In the genomic region with DNA sequence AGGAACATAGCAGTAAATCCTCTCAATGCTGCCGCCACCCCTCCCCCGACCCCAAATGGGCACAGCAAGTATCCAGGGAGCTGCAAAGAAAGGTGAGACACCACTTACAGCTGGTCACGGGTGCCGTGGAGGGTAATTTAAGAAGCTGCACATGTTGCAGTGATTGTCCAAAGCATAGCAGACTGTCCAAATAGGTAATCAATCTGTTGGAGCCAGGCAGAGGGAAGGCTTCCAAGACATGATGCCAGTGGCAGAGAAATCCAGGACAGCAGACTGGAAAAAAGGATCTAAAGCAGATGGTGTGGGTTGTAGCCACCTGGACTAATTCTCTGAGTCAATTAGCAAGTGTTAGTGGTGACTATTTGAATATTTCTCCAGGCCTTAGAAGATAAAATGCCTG, we compare ENCODE assay signal across 11 mouse cellular contexts.
DNase-seq lines count a peak whose midpoint lies in the region; ATAC-seq lines count a peak whose summit lies in the region.
"Had no signal": no experiment of that assay in that cellular context is flagged by ENCODE, and none has a peak within 500 bp of the region (broad histone marks: within the 10 kb centered on the region; RNA-seq: fewer than 3 reads in every experiment).

No protein-coding gene starts in this region.

- no peak overlapping the region for H3K4me3 ChIP-seq in embryonic facial prominence, embryonic 11.5 days (ENCODE audit: low read depth, low read length)
- no peak overlapping the region for H3K4me3 ChIP-seq in kidney, embryonic 15.5 days (replicated peaks)
- H3K4me3 ChIP-seq: intestine, embryonic 15.5 days; limb, embryonic 13.5 days had no signal

- H3K36me3 ChIP-seq in embryonic facial prominence, embryonic 11.5 days (replicated peaks; ENCODE audit: control insufficient read depth, insufficient read depth, low read depth, low read length) = no peaks in the 10 kb centered on the region
- H3K36me3 ChIP-seq in kidney, embryonic 15.5 days = no peaks in the 10 kb centered on the region
- H3K36me3 ChIP-seq: intestine, embryonic 15.5 days; limb, embryonic 13.5 days had no signal

- H3K4me1 ChIP-seq in embryonic facial prominence, embryonic 11.5 days (ENCODE audit: control insufficient read depth, insufficient read depth, low read length) = no peaks in the 10 kb centered on the region
- H3K4me1 ChIP-seq in kidney, embryonic 15.5 days = no peaks in the 10 kb centered on the region
- H3K4me1 ChIP-seq: intestine, embryonic 15.5 days; limb, embryonic 13.5 days had no signal

- no peak for DNase-seq in frontal cortex, postnatal 14 days (ENCODE audit: low spot score in 2 of 2)
- peak; percentile 6 for DNase-seq in embryonic facial prominence, embryonic 11.5 days (ENCODE audit: low spot score)
- peak; percentile 20 to 21 for DNase-seq in layer of hippocampus, postnatal 36 days
- DNase-seq in spleen, adult 12 weeks (ENCODE audit: low spot score) = no peak
- no peak for DNase-seq in heart, postnatal 4 days

- no peak overlapping the region for H3K27ac ChIP-seq in embryonic facial prominence, embryonic 11.5 days (replicated peaks; ENCODE audit: low read depth, low read length)
- no peak overlapping the region for H3K27ac ChIP-seq in kidney, embryonic 15.5 days
- H3K27ac ChIP-seq: intestine, embryonic 15.5 days; limb, embryonic 13.5 days; macrophage had no signal

- H3K9me3 ChIP-seq in embryonic facial prominence, embryonic 11.5 days (replicated peaks; ENCODE audit: control insufficient read depth, low read length) = no peaks in the 10 kb centered on the region
- no peaks in the 10 kb centered on the region for H3K9me3 ChIP-seq in kidney, embryonic 15.5 days (replicated peaks)
- H3K9me3 ChIP-seq: intestine, embryonic 15.5 days; limb, embryonic 13.5 days had no signal

- H3K4me2 ChIP-seq in embryonic facial prominence, embryonic 11.5 days (ENCODE audit: low read depth, low read length) = no peak overlapping the region
- H3K4me2 ChIP-seq in kidney, embryonic 15.5 days = no peak overlapping the region
- H3K4me2 ChIP-seq: intestine, embryonic 15.5 days; limb, embryonic 13.5 days had no signal

- ATAC-seq in frontal cortex, adult (ENCODE audit: low TSS enrichment) = peak; percentile 47; the same call in 1 of the 2 replicates
- ATAC-seq in cerebellum, adult (ENCODE audit: insufficient number of reproducible peaks, low FRiP score, low TSS enrichment) = peak; percentile 97
- ATAC-seq in embryonic facial prominence, embryonic 11.5 days (replicated peaks; ENCODE audit: insufficient number of reproducible peaks, low FRiP score, low TSS enrichment, low read depth) = no peak
- ATAC-seq in kidney, embryonic 15.5 days (replicated peaks; ENCODE audit: low FRiP score) = no peak
- ATAC-seq: intestine, embryonic 15.5 days had no signal

- 46% methylated on average over 4 of the region's 4 CpGs for WGBS in embryonic facial prominence, embryonic 11.5 days
- WGBS in kidney, embryonic 15.5 days = 28% methylated on average over 4 of the region's 4 CpGs

- no peak overlapping the region for H3K9ac ChIP-seq in embryonic facial prominence, embryonic 11.5 days (replicated peaks; ENCODE audit: low read length)
- H3K9ac ChIP-seq in kidney, embryonic 15.5 days = no peak overlapping the region
- H3K9ac ChIP-seq: intestine, embryonic 15.5 days; limb, embryonic 13.5 days had no signal

- H3K27me3 ChIP-seq in embryonic facial prominence, embryonic 11.5 days (ENCODE audit: control insufficient read depth, insufficient read depth, low read length) = no peaks in the 10 kb centered on the region
- H3K27me3 ChIP-seq in kidney, embryonic 15.5 days = no peaks in the 10 kb centered on the region
- H3K27me3 ChIP-seq: intestine, embryonic 15.5 days; limb, embryonic 13.5 days had no signal

Comparison
In these comparisons a context has a peak if more than half of its experiments do, and no peak if none do; other contexts are left out.
1. ATAC-seq: peak in frontal cortex, adult (single experiment) and cerebellum, adult (single experiment); none in embryonic facial prominence, embryonic 11.5 days (single experiment) and kidney, embryonic 15.5 days (single experiment).
2. DNase-seq: peak in embryonic facial prominence, embryonic 11.5 days (single experiment) and layer of hippocampus, postnatal 36 days (2 of 2); none in frontal cortex, postnatal 14 days (0 of 2), spleen, adult 12 weeks (single experiment) and heart, postnatal 4 days (single experiment).